Mouse (Mus musculus) G1E (cell line): ENCODE data around the gene Atrnl1.

Source experiments
- CTCF ChIP-seq: IDR thresholded peaks from 2 replicates; pipeline ENCODE4 v1.5.1; 2012; ENCODE audit warnings: low read depth, low read length, inconsistent platforms, mixed read lengths
- GATA2 ChIP-seq: IDR thresholded peaks from 2 replicates; pipeline ENCODE4 v1.6.1; 2012; ENCODE audit warnings: low read depth, low read length, inconsistent platforms, borderline replicate concordance
- POLR2AphosphoS5 ChIP-seq: IDR thresholded peaks from 2 replicates; pipeline ENCODE4 v1.6.1; 2012; ENCODE audit warnings: low read depth, low read length, inconsistent platforms; ENCODE audit not compliant: insufficient replicate concordance
- TAL1 ChIP-seq: conservative IDR thresholded peaks from 2 replicates; pipeline ENCODE4 v1.6.1; 2012; ENCODE audit warnings: low read depth, low read length, inconsistent platforms, mixed read lengths

GRCm38 (mm10) chr19:57814291-57814690 is 203.5 kb downstream of the Atrnl1 start:
- TF ChIP-seq CTCF (no peak), POLR2AphosphoS5 (no peak), TAL1 (no peak), GATA2 (no peak)
